Mouse (Mus musculus) heart, postnatal 10 days (tissue): ENCODE data around the gene Svs1. TPM values are rescaled to one million over a fixed set of nuclear protein-coding genes. Genes with fewer than 3 reads are reported as not detected.

Experiments used
- DNase-seq, 2 experiments: peaks; one replicate each; pipeline ENCODE4 v3.0.0; 2021
- intact Hi-C: fragments of 180-260 bp; cut with DNase I; formaldehyde crosslinking; loops from one replicate; pipeline ENCODE4 v1.15.1; 2025
- total RNA-seq, 2 experiments: library from RNA; stranded (reverse); gene quantifications; 2 replicates each; pipeline ENCODE4 v1.2.3; 2021

The Svs1 gene
- total RNA-seq, 2 experiments from 2014 or later: not detected

- intact Hi-C loops: no loop called here
- DNase-seq: no peak
Measured at GRCm38 (mm10) chr6:49009161-49009555, 22.5 kb downstream of the Svs1 start.

- DNase-seq: no peak
- intact Hi-C loops: no loop called here
Measured at GRCm38 (mm10) chr6:49009665-49010064, 23.0 kb downstream of the Svs1 start.

GRCm38 (mm10) chr6:49011191-49011590 is 24.5 kb downstream of the Svs1 start:
- intact Hi-C loops: no loop called here
- DNase-seq: no peak

- intact Hi-C loops: no loop called here
- DNase-seq: no peak
Measured at GRCm38 (mm10) chr6:49013023-49013422, 26.4 kb downstream of the Svs1 start.

DNA sequence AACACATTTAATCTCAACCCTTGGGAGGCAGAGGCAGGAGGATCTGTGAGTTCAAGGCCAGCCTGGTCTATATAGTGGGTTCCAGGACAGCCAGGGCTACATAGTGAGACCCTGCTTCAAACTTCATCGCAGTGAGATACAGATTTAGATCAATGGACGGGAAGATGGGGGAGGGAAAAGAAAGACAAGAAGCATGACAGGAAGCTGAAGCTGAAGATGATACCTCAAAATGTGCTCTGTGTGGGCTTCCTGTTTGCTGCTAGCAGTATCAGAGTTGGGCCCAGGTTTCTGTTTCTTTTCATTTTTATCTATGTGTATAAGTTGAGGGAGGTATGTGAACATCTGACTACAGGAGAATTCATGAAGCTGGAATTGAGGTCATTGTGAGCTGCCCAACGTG is 26.8 kb downstream of the Svs1 start:
- intact Hi-C loops: no loop called here
- no peak for DNase-seq

DNA sequence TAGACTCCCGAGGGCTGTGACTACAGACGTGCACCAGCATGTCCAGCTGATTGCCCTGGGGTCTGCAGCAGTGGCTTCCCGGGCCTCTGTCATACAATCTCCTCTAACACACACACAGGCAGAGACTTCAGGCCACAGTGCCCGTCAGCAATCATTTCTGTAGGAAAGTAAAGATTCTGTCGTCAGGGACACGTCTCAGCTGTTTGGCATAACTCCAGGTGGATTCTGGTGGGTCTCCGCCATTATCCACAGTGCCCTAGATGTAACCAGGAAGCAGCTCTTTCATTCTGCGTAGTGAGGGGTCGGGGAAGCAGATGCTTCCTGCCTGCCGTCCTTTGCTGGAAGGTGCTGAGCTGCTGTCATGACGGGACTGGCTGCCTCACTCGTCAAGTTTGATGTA is 30.5 kb downstream of the Svs1 start:
- intact Hi-C loops: no loop called here
- DNase-seq: no peak

DNA sequence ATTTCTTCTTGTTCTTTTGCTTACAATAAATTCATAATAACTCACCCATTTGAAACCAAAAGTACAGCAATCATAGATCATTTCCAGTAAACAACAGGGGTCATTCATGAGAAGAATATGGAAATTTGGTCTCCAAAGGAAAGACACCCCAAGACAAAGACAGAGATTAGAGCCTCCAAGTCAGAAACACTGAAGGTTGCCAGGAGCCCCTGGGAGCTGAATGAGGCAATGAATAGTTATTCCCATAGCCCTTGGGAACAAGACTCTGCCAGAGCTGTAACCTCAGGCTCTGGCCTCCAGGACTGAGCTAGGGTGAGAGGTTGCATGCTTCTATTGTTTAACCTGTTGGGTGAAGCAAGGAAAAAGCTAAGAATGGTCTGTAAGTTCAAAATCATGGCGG is 32.7 kb downstream of the Svs1 start:
- DNase-seq: no peak
- intact Hi-C loops: no loop called here

DNA sequence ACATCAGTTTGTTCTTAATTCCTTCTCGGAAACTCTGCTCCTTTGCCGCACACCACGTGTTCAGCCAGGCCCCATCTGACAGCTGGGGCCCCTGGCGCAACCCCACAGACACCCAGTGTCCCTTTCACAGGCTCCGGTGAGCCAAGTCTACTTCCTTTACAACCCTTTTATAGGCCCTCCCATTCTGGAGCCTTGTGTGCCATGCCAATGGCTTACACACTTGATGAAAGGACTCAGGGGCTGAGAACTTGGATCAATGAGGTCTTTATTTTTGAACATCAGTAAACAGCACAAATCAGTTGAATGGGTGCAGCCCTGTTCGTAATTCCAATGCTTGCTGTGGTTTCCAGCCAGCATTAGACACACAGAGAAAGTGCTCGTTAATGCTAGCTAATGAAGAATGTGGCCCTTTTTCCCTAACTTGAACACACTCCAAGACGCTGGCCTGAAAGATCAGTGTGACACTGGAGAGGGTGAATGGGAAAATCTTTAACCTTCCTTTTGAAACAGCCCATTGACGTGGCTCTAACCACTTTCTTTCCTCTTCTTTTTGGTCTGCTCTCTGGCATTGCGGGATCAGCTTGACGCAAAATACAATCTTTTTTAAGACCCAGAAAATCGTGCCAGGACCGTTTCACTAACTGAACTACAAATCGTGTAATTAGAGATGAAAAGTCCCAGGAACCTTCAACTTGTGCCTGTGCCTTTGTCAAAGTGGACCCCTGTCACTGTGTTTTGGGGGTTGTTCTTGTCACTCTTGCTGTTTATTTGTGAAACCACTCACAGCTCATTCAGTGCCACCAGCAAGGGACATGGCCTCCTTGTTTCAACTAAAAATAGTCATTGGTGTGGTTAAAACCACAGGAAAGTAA is 34.7 kb downstream of the Svs1 start:
- intact Hi-C loops: no loop called here
- no peak for DNase-seq

- no peak for DNase-seq
Measured at GRCm38 (mm10) chr6:49022384-49022783, 35.7 kb downstream of the Svs1 start.

GRCm38 (mm10) chr6:49023315-49023714 is 36.7 kb downstream of the Svs1 start:
- intact Hi-C loops: no loop called here
- DNase-seq: no peak

More at GRCm38 (mm10) chr6:49022384-49022783, 35.7 kb downstream of the Svs1 start:
- intact Hi-C loops: no loop called here

GRCm38 (mm10) chr6:49025290-49025689 is 38.6 kb downstream of the Svs1 start:
- intact Hi-C loops: no loop called here
- DNase-seq: no peak

DNA sequence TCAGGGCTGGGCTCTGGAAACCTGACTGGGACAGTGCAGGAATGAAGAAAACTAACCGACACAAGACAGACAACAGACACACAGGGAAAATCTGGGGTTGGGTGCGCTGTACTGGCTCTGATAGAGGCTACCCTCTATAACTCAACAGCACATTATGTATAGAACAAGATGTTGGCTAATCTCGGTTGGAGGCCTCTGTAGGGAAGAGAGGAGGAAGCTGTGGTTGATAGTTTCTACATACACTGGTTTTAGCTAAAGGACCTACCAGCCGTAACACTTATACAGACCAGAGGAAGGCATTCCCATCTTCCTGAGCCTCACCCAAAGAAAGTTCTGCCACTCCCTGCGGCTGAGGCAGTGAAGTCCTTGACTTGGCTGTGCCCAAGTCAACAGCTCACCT is 39.8 kb downstream of the Svs1 start:
- DNase-seq: no peak
- intact Hi-C loops: no loop called here

DNA sequence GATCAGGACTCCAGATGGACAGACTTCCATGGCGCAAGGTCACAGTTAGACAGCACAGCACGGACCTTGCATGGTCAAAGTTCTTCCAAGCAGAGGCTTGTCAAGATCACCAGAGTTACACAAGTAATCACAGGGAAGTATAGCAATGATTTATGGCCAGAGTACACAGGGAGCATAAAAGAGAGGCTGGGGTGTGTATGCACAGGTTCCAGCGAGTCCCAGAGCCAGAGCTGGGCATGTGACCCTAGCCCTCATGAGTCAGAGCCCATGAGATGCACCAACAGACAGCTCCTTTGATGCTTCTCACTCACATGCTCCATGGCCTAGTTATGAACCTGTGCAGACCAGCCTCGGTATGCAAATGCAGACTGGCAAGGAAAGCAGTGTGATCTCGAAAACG is 41.4 kb downstream of the Svs1 start:
- intact Hi-C loops: no loop called here
- DNase-seq: no peak

DNA sequence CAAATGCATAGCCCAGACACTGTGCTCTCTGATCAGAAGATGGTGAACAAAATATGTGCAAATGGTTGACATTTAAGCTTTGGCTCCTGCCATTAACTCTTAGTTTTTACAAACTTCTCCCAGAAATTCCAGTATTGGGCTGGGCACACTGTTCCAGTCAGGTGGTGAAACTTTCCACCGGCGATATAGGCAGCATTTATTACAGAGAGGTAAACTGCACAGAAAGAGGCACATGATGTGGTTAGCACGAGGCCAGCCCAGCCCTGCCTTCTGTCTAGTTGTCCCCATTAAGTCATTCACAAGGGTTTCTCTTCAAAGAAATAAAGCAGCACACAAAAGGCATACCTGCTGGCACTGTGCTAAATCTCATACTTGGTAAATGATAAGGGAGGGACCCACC is 42.0 kb downstream of the Svs1 start:
- DNase-seq: no peak
- intact Hi-C loops: no loop called here

GRCm38 (mm10) chr6:49031230-49031629 is 44.6 kb downstream of the Svs1 start:
- intact Hi-C loops: no loop called here

GRCm38 (mm10) chr6:49032783-49033182 is 46.1 kb downstream of the Svs1 start:
- no peak for DNase-seq
- intact Hi-C loops: no loop called here

More at GRCm38 (mm10) chr6:49031230-49031629, 44.6 kb downstream of the Svs1 start:
- DNase-seq: no peak

GRCm38 (mm10) chr6:49036275-49037267 is 49.9 kb downstream of the Svs1 start, which contains the start of gene Gpnmb:
Gene Gpnmb (plus strand): TSS chr6:49036546.
- intact Hi-C loops: no loop called here
- peak; percentile 7 to 18 for DNase-seq

- intact Hi-C loops: no loop called here
Measured at GRCm38 (mm10) chr6:49037268-49037662, 50.6 kb downstream of the Svs1 start.

DNA sequence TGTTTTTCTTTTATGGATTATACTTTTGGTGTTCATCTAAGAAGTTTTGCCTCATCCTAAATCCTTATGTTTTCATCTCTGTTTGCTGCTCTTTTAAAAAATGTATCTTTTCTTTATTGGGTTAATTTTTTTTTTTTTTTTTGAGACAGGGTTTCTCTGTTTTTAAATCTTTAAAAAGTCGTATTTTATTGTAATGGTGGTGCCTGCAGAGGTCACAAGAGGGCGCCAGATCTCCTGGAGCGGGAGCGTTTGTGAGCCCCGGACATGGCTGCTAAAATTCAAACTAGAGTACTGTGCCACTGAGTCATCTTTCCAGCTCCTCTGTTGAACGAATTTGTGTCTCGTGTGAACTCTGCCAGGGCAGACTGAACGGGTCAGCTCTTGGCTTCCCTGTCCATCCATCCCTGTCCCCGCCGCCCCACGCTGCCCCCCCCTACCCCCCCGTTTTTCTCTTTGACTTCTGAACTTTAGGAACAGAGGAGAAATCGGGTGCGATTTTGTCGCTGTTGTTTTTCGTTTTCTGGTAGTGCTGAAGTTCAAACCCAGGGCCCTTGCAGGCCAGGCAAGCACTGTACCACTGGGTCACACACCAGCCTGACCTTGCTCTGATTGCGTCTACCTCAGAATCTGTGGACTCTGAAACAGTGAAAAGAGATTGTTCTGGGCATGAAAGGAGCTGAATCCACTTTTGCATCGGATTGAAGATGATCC is 53.0 kb downstream of the Svs1 start:
- peak; percentile 60 to 83 for DNase-seq
- intact Hi-C loops: no loop called here

More at GRCm38 (mm10) chr6:49037268-49037662, 50.6 kb downstream of the Svs1 start:
- no peak for DNase-seq
